8 mouse cellular contexts compared by ENCODE assay signal in the genomic region with DNA sequence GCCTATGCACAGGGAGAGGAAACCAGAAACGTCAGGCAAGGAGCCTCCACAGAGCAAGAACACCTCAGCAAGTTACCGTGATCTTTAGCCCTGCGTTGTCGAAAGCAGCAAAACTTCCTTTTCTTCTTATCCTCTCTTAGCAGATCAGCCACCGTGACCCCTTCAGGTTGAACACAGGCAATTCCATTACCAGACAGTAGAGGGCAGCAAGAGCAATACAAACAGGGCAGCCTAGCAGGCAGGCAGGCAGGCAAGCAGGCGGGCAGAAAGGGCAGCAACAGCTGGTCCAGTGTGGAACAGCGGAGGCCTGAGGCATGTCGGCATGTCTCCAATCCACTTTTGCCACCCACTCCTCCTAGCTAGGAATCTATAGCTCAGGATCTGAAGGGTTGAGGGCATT.
A peak's percentile ranks its signal among the peaks of the same experiment; 100 is the strongest.
DNase-seq lines count a peak whose midpoint lies in the region; ATAC-seq lines count a peak whose summit lies in the region.

No protein-coding gene starts in this region.

- no peak overlapping the region for H3K4me3 ChIP-seq in forebrain, embryonic 16.5 days (replicated peaks; ENCODE audit: low read length)
- no peak overlapping the region for H3K4me3 ChIP-seq in hindbrain, embryonic 11.5 days (ENCODE audit: low read depth, low read length)

- no peaks in the 10 kb centered on the region for H3K9me3 ChIP-seq in forebrain, embryonic 16.5 days (ENCODE audit: control insufficient read depth, low read length)
- H3K9me3 ChIP-seq in hindbrain, embryonic 11.5 days (ENCODE audit: control insufficient read depth, low read length): no peaks in the 10 kb centered on the region

- no peak overlapping the region for H3K27ac ChIP-seq in forebrain, embryonic 16.5 days (ENCODE audit: low read length)
- H3K27ac ChIP-seq in hindbrain, embryonic 11.5 days (ENCODE audit: low read depth, low read length): no peak overlapping the region

- peak; percentile 88 for ATAC-seq in forebrain, embryonic 16.5 days
- ATAC-seq in hindbrain, embryonic 11.5 days (ENCODE audit: low FRiP score): peak; percentile 61; the same call in 1 of the 2 replicates

- WGBS in forebrain, embryonic 16.5 days: 8% methylated on average over 8 of the region's 8 CpGs
- WGBS in hindbrain, embryonic 11.5 days: 12% methylated on average over 8 of the region's 8 CpGs

- no peak overlapping the region for H3K4me2 ChIP-seq in forebrain, embryonic 16.5 days (ENCODE audit: low read length)
- H3K4me2 ChIP-seq in hindbrain, embryonic 11.5 days (replicated peaks; ENCODE audit: low read depth, low read length): no peak overlapping the region

- DNase-seq in MEL-GATA-1-ER (ENCODE audit: extremely low read depth, low read depth): peak; percentile 80
- DNase-seq in cerebellum, adult 18-20 months: peak; percentile 83 to 85
- DNase-seq in hindbrain, embryonic 11.5 days (ENCODE audit: low spot score): peak; percentile 89
- peak; percentile 86 for DNase-seq in layer of hippocampus, adult 9-11 months
- DNase-seq in lung, postnatal 14 days: peak; percentile 87
- peak; percentile 57 for DNase-seq in retina, adult 2 months (ENCODE audit: low read depth, low spot score)
- peak; percentile 93 for DNase-seq in thymus, postnatal 25 days

- H3K4me1 ChIP-seq in forebrain, embryonic 16.5 days (replicated peaks; ENCODE audit: control insufficient read depth, insufficient read depth, low read length): no peaks in the 10 kb centered on the region
- H3K4me1 ChIP-seq in hindbrain, embryonic 11.5 days (replicated peaks; ENCODE audit: control insufficient read depth, insufficient read depth, low read length): 0 out of 2 replicates have a peak, but pooled peaks cover 2% of the 10 kb centered on the region

- H3K36me3 ChIP-seq in forebrain, embryonic 16.5 days (ENCODE audit: control insufficient read depth, insufficient read depth): no peaks in the 10 kb centered on the region
- no peaks in the 10 kb centered on the region for H3K36me3 ChIP-seq in hindbrain, embryonic 11.5 days (ENCODE audit: control insufficient read depth, insufficient read depth, low read length)

- H3K27me3 ChIP-seq in forebrain, embryonic 16.5 days (replicated peaks; ENCODE audit: control insufficient read depth, insufficient read depth, low read length): no peaks in the 10 kb centered on the region
- no peaks in the 10 kb centered on the region; the same call in 1 of the 2 replicates for H3K27me3 ChIP-seq in hindbrain, embryonic 11.5 days (ENCODE audit: control insufficient read depth, insufficient read depth, low read length)

- no peak overlapping the region for H3K9ac ChIP-seq in forebrain, embryonic 16.5 days (replicated peaks; ENCODE audit: low read depth, low read length)
- no peak overlapping the region for H3K9ac ChIP-seq in hindbrain, embryonic 11.5 days (ENCODE audit: low read depth, low read length)
